Mouse (Mus musculus) embryonic fibroblast, embryonic 13.5 days (primary cell): Measurements from ENCODE around the gene Poc1a. TPM values are rescaled to one million over a fixed set of nuclear protein-coding genes. Genes with fewer than 3 reads are reported as not detected.

Experiments used
- H3K27ac ChIP-seq: 2 replicates; pipeline ENCODE4 v1.5.1; 2012; ENCODE audit warnings: low read length, control low read depth, inconsistent platforms; ENCODE audit not compliant: insufficient read depth
- H3K4me1 ChIP-seq: 2 replicates; pipeline ENCODE4 v1.6.1; 2011; ENCODE audit warnings: low read length; ENCODE audit not compliant: control insufficient read depth, insufficient read depth
- H3K4me3 ChIP-seq: 2 replicates; pipeline ENCODE4 v1.5.1; 2011; ENCODE audit warnings: mild to moderate bottlenecking, control low read depth, low read length; ENCODE audit not compliant: insufficient read depth
- CTCF ChIP-seq: IDR thresholded peaks from 2 replicates; pipeline ENCODE4 v1.5.1; 2011; ENCODE audit warnings: mild to moderate bottlenecking, control low read depth, low read length, moderate library complexity, borderline replicate concordance; ENCODE audit not compliant: insufficient read depth
- POLR2A ChIP-seq: IDR thresholded peaks from 2 replicates; pipeline ENCODE4 v1.6.1; 2011; ENCODE audit warnings: low read depth, mild to moderate bottlenecking, control low read depth, low read length, moderate library complexity
- polyA plus RNA-seq: library from polyadenylated mRNA; stranded (reverse); fragments of >200 nt; gene quantifications from 2 replicates; pipeline ENCODE4 v1.2.4, GENCODE M21; 2011; ENCODE audit warnings: low read depth; ENCODE audit not compliant: missing spikeins, insufficient read length

The Poc1a gene
- polyA plus RNA-seq, 1 experiment: 12.0 TPM

DNA sequence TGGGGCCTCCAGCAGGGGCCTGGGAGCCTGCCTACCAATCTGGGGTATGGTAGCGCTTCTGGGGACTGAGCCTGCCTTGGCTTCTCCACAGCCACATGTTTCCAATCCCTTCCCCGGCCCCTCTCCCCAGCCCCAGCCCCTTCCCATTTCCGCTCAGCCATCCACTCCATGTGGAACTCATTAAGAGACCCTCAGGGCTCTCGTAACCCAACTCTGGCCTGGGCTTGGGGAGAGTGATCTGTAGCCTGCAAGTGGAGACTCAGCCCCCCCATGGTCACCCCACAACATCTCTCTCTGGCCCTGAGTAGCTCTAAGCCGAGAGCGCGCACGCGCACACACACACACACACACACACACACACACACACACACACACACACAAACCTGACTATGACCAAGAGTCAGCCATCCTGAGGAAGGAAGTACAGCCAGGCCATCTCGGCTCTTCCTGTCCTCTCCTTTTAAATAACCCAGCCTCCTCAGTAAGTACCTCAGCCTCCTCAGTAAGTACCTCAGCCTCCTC lies 75.5 kb downstream of the Poc1a start:
- TF ChIP-seq POLR2A: no peak
- no peak for TF ChIP-seq CTCF
- no peak overlapping the region for H3K4me3 ChIP-seq
- 0 out of 2 replicates have a peak, but pooled peaks cover 3% of the 10 kb centered on the region for H3K4me1 ChIP-seq
- H3K27ac ChIP-seq: no peak overlapping the region

DNA sequence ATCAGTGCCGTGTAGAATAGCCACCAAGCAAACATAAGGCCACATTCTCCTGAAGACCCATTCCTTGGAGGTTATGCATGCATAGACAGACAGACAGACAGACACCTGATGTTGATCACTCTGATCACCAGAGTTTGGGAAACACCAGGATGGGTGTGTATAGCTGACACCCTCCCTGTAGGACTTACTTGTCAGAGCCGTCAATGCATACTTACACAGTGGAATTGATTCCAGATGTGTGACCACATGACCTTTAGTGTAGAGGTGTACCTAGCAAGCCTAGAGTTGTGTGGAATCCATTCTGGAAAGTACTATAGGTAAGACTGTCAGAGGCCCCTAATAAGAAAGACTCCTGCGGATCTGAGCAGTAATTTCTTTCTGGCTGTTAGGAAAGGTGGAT lies 76.3 kb downstream of the Poc1a start:
- H3K27ac ChIP-seq: no peak overlapping the region
- TF ChIP-seq CTCF (no peak), POLR2A (no peak)
- H3K4me1 ChIP-seq: 0 out of 2 replicates have a peak, but pooled peaks cover 3% of the 10 kb centered on the region
- H3K4me3 ChIP-seq: no peak overlapping the region

- H3K4me1 ChIP-seq: no peaks in the 10 kb centered on the region
Measured at GRCm38 (mm10) chr9:106359297-106359696, 78.4 kb downstream of the Poc1a start.

DNA sequence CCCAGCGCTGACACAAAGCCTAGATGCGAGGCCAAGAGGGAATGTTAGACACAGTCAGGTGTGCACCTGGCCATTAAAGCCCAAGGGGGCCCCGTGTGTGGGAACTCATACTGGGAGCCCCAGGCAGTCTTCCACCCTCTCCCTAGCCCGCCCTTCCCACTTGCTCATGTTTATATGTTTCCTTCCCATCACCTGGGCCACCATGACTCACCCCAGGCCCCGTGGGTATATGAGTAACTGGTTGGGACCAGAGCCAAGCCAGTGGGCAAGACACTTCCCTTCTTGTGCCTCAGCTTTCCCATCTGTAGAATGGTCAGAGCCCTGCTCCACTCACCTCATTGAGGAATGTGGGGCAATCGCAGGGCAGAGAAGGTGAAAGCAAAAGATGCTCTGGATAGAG lies 80.3 kb downstream of the Poc1a start:
- Histone ChIP-seq H3K27ac (no peak overlapping the region), H3K4me1 (no peaks in the 10 kb centered on the region), H3K4me3 (no peak overlapping the region)
- TF ChIP-seq CTCF: no peak
- no peak for TF ChIP-seq POLR2A

More at GRCm38 (mm10) chr9:106359297-106359696, 78.4 kb downstream of the Poc1a start:
- no peak overlapping the region for H3K27ac ChIP-seq
- H3K4me3 ChIP-seq: no peak overlapping the region
- TF ChIP-seq CTCF: no peak
- TF ChIP-seq POLR2A: no peak

- TF ChIP-seq POLR2A (no peak), CTCF (no peak)
- Histone ChIP-seq H3K4me3 (no peak overlapping the region), H3K4me1 (peaks cover 2% of the 10 kb centered on the region; the same call in 1 of the 2 replicates), H3K27ac (no peak overlapping the region)
Measured at GRCm38 (mm10) chr9:106365333-106365732, 84.5 kb downstream of the Poc1a start.

DNA sequence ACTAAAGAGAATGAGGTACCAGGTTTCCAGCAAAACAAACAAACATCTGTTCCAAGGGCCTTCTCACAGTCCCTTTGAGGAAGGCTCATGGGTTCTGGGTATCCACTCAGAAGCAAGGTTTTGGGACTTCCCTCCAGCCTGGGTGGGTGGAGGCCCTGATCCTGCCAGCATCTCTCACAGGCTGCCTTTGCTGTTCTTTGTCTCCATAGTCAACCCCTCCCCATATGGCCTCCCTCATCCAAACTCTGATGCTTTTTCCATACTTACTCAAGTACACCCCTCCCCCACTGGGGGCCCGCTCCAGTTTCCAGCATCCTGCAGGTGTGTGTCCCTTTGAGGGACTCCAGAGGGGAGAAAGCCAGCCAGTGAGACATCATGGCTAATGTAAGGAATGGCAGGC lies 85.3 kb downstream of the Poc1a start:
- peaks cover 2% of the 10 kb centered on the region; the same call in 1 of the 2 replicates for H3K4me1 ChIP-seq
- H3K4me3 ChIP-seq: no peak overlapping the region
- no peak for TF ChIP-seq CTCF
- no peak for TF ChIP-seq POLR2A
- no peak overlapping the region for H3K27ac ChIP-seq

- H3K27ac ChIP-seq: peak overlapping the region; percentile 5; the same call in 1 of the 2 replicates
- H3K4me1 ChIP-seq: peaks cover 7% of the 10 kb centered on the region; the same call in 1 of the 2 replicates
- TF ChIP-seq POLR2A (no peak), CTCF (no peak)
- H3K4me3 ChIP-seq: peak overlapping the region; percentile 64
Measured at GRCm38 (mm10) chr9:106367001-106367400, 86.1 kb downstream of the Poc1a start.

- no peak for TF ChIP-seq CTCF
- TF ChIP-seq POLR2A: peak; percentile 76
- Histone ChIP-seq H3K4me3 (peak overlapping the region; percentile 64), H3K4me1 (peaks cover 13% of the 10 kb centered on the region; the same call in 1 of the 2 replicates), H3K27ac (peak overlapping the region; percentile 85)
Measured at GRCm38 (mm10) chr9:106367592-106368111, 86.8 kb downstream of the Poc1a start.

DNA sequence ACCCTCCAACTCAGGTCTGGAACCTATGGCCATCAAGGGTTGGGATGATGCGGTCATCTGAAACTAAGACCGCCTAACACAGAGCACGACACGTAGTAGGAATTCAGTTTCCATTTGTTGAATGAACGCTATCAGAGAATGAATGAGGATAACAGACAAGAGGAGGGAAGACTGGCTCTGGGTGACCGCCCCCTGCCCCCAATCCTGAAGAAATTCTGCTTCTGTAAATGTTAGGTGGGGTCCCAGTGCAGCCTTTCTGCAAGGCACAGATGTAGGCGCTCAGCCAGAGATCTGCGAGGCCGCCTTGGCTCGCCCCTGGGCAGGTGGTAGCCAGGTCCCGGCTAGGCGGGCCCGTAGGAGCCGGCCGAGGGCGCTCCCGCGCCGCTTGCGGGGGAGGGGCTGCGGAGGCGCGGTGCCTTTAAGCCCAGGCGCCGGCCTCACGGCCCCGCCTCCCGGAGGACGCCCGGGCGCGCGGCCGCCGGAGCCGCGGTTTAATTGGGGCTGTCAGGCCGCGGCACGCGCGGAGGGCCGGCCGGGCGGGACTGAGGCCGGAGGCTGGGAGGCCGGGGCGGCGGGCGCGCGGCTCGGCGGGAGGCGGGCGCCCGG lies 87.4 kb downstream of the Poc1a start, which contains the start of gene Dusp7:
Dusp7 (plus strand) TSS at position 521 of the 606 bp plus-strand sequence.
- Histone ChIP-seq H3K27ac (peak within 1 kb of the TSS; percentile 85), H3K4me1 (peaks cover 13% of the 10 kb centered on the region; the same call in 1 of the 2 replicates), H3K4me3 (peak within 1 kb of the TSS; percentile 97)
- TF ChIP-seq POLR2A: peak; percentile 45; the same call in 1 of the 2 replicates
- TF ChIP-seq CTCF: no peak
